Mouse (Mus musculus) erythroblast, adult 5-6 weeks (primary cell): ENCODE measurements around the gene Syt17. TPM values are rescaled to one million over a fixed set of nuclear protein-coding genes. Genes with fewer than 3 reads are reported as not detected.

Source experiments
- total RNA-seq, 2 experiments: library from RNA; stranded (forward) in 1 of 2; stranded (reverse) in 1 of 2; fragments of 150-400 nt in 1 of 2; fragments of 200-764, 138-1000 nt in 1 of 2; gene quantifications; 2 replicates each; pipeline versions ENCODE4 v1.2.3 to v1.2.4; 2015 to 2017; ENCODE audit warnings: low replicate concordance in 2 of 2

Syt17 gene
- total RNA-seq, 2 experiments from 2014 or later = not detected

Other genes with a start within 250 kb of the Syt17 start
- 11.1 and 26.3 TPM in 2 replicates for gene Smg1, start 204.6 kb downstream of the Syt17 start, total RNA-seq (2015; ENCODE audit: low replicate concordance)
- gene Smg1, start 204.6 kb downstream of the Syt17 start, total RNA-seq (2017; ENCODE audit: low replicate concordance) = 14.5 and 16.7 TPM in 2 replicates
- gene Itpripl2, start 43.8 kb upstream of the Syt17 start, total RNA-seq (2015; ENCODE audit: low replicate concordance) = 5.0 and 5.6 TPM in 2 replicates
- gene Itpripl2, start 43.8 kb upstream of the Syt17 start, total RNA-seq (2017; ENCODE audit: low replicate concordance) = 5.5 and 6.6 TPM in 2 replicates
- gene Coq7, start 85.1 kb upstream of the Syt17 start, total RNA-seq (2015; ENCODE audit: low replicate concordance) = 8.5 and 8.6 TPM in 2 replicates
- 2.2 and 5.3 TPM in 2 replicates for gene Coq7, start 85.1 kb upstream of the Syt17 start, total RNA-seq (2017; ENCODE audit: low replicate concordance)
- gene Tmc7, start 136.5 kb upstream of the Syt17 start, total RNA-seq (2015; ENCODE audit: low replicate concordance) = not detected in 2 replicates
- 0.14 TPM in 1 of 2 replicates, not detected in the other for gene Tmc7, start 136.5 kb upstream of the Syt17 start, total RNA-seq (2017; ENCODE audit: low replicate concordance)
- gene Tmc5, start 149.1 kb upstream of the Syt17 start, total RNA-seq (2015; ENCODE audit: low replicate concordance) = not detected in 2 replicates
- not detected in 2 replicates for gene Tmc5, start 149.1 kb upstream of the Syt17 start, total RNA-seq (2017; ENCODE audit: low replicate concordance)